Mouse (Mus musculus) G1E (cell line): ENCODE data around the gene Pop5. TPM values are rescaled to one million over a fixed set of nuclear protein-coding genes. Genes with fewer than 3 reads are reported as not detected.

ENCODE experiments used
- ATAC-seq: 2 replicates; pipeline ENCODE4 v1.8.0; 2016; ENCODE audit warnings: mild to moderate bottlenecking; ENCODE audit not compliant: insufficient number of reproducible peaks, poor library complexity, low FRiP score, severe bottlenecking; ENCODE audit errors: extremely low read depth
- DNase-seq: peaks from one replicate; pipeline ENCODE4 v3.0.0; 2012; ENCODE audit warnings: low spot score
- H3K27me3 ChIP-seq: 2 replicates; pipeline ENCODE4 v1.6.1; 2012; ENCODE audit warnings: mild to moderate bottlenecking, low read length, inconsistent platforms; ENCODE audit not compliant: insufficient read depth
- H3K36me3 ChIP-seq: replicated peaks from 2 replicates; pipeline ENCODE3; 2012; ENCODE audit warnings: mild to moderate bottlenecking, inconsistent platforms
- H3K4me1 ChIP-seq: 2 replicates; pipeline ENCODE4 v1.6.1; 2012; ENCODE audit warnings: low read depth, low read length, inconsistent platforms, mixed read lengths; ENCODE audit not compliant: insufficient read depth
- H3K4me3 ChIP-seq: 2 replicates; pipeline ENCODE4 v1.5.1; 2012; ENCODE audit warnings: low read depth, mild to moderate bottlenecking, inconsistent platforms, low read length, moderate library complexity, mixed read lengths
- H3K9me3 ChIP-seq: replicated peaks from 2 replicates; pipeline ENCODE4 v1.6.1; 2012; ENCODE audit warnings: inconsistent platforms
- CTCF ChIP-seq: IDR thresholded peaks from 2 replicates; pipeline ENCODE4 v1.5.1; 2012; ENCODE audit warnings: low read depth, low read length, inconsistent platforms, mixed read lengths
- GATA1 ChIP-seq: IDR thresholded peaks from 2 replicates; pipeline ENCODE4 v1.6.1; 2012; ENCODE audit warnings: borderline replicate concordance, low read length, inconsistent platforms, mixed read lengths
- GATA2 ChIP-seq: IDR thresholded peaks from 2 replicates; pipeline ENCODE4 v1.6.1; 2012; ENCODE audit warnings: low read depth, low read length, inconsistent platforms, borderline replicate concordance
- POLR2AphosphoS5 ChIP-seq: IDR thresholded peaks from 2 replicates; pipeline ENCODE4 v1.6.1; 2012; ENCODE audit warnings: low read depth, low read length, inconsistent platforms; ENCODE audit not compliant: insufficient replicate concordance
- TAL1 ChIP-seq: conservative IDR thresholded peaks from 2 replicates; pipeline ENCODE4 v1.6.1; 2012; ENCODE audit warnings: low read depth, low read length, inconsistent platforms, mixed read lengths
- polyA plus RNA-seq: library from polyadenylated mRNA; stranded (reverse); fragments of >175 nt; gene quantifications from 2 replicates; pipeline ENCODE4 v1.2.3, GENCODE M21; 2012
- total RNA-seq, 2 experiments: library from RNA; stranded (forward) in 1 of 2; stranded (reverse) in 1 of 2; fragments of 200-1000 nt in 1 of 2; fragments of >200 nt in 1 of 2; fragmentation: Nextera tagmentation in 1 of 2; gene quantifications; 2 replicates each; pipeline ENCODE4 v1.2.3; 2014 to 2017

Pop5 gene
- total and polyA plus RNA-seq, 3 experiments: 18.6 to 61.2 (median 24.2) TPM

GRCm38 (mm10) chr5:115222485-115222884, 13.2 kb upstream of the Pop5 start:
- DNase-seq (no peak), ATAC-seq (no peak)
- H3K4me1 ChIP-seq: no peaks in the 10 kb centered on the region; the same call in 1 of the 2 replicates
- H3K36me3 ChIP-seq: no peaks in the 10 kb centered on the region
- TF ChIP-seq CTCF (peak; percentile 23; the same call in 1 of the 2 replicates), GATA1 (no peak)
- no peak overlapping the region for H3K4me3 ChIP-seq
- H3K27me3 ChIP-seq: peaks cover 35% of the 10 kb centered on the region
- peaks cover 13% of the 10 kb centered on the region for H3K9me3 ChIP-seq

- DNase-seq (no peak), ATAC-seq (no peak)
- H3K4me3 ChIP-seq: no peak overlapping the region
- peaks cover 20% of the 10 kb centered on the region for H3K4me1 ChIP-seq
- no peaks in the 10 kb centered on the region for H3K36me3 ChIP-seq
- H3K27me3 ChIP-seq: peaks cover 43% of the 10 kb centered on the region
- 0 out of 2 replicates have a peak, but pooled peaks cover 3% of the 10 kb centered on the region for H3K9me3 ChIP-seq
- TF ChIP-seq CTCF: no peak
- no peak for TF ChIP-seq POLR2AphosphoS5
- no peak for TF ChIP-seq GATA2
- TF ChIP-seq TAL1: no peak
- no peak for TF ChIP-seq GATA1
These were observed 4.6 kb upstream of the Pop5 start for GRCm38 (mm10) chr5:115230830-115231551.

- no peak for TF ChIP-seq TAL1
- no peak for TF ChIP-seq CTCF
- TF ChIP-seq POLR2AphosphoS5: no peak
- TF ChIP-seq GATA2: no peak
- TF ChIP-seq GATA1: no peak
- ATAC-seq (no peak), DNase-seq (no peak)
- Histone ChIP-seq H3K4me3 (no peak overlapping the region), H3K4me1 (peaks cover 20% of the 10 kb centered on the region), H3K9me3 (0 out of 2 replicates have a peak, but pooled peaks cover 3% of the 10 kb centered on the region), H3K36me3 (no peaks in the 10 kb centered on the region), H3K27me3 (peaks cover 41% of the 10 kb centered on the region)
These were observed 4.0 kb upstream of the Pop5 start for GRCm38 (mm10) chr5:115231552-115232120.

DNA sequence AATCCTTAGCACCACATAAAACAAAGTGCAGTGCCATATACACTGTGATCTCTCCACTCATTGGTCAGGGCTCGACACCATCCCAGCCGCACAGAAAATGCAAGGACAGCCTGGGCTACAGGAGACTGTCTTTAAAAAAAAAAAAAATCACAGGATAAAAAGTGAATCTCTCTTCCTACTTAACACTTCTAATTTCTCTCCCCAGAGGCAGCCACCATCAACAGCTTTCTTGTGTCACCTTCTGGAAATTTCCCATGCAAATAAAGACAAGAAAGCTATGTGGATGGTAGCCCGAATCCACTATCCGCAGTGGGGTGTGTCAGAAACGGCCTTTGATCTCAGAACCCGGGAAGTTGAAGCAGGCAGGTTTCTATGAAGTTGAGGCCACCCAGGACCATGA, 3.1 kb upstream of the Pop5 start:
- Histone ChIP-seq H3K4me1 (peaks cover 22% of the 10 kb centered on the region), H3K36me3 (no peaks in the 10 kb centered on the region), H3K9me3 (0 out of 2 replicates have a peak, but pooled peaks cover 3% of the 10 kb centered on the region), H3K4me3 (no peak overlapping the region), H3K27me3 (peaks cover 38% of the 10 kb centered on the region)
- TF ChIP-seq POLR2AphosphoS5 (no peak), CTCF (no peak), GATA2 (no peak), GATA1 (no peak), TAL1 (no peak)
- no peak for DNase-seq
- ATAC-seq: no peak

DNA sequence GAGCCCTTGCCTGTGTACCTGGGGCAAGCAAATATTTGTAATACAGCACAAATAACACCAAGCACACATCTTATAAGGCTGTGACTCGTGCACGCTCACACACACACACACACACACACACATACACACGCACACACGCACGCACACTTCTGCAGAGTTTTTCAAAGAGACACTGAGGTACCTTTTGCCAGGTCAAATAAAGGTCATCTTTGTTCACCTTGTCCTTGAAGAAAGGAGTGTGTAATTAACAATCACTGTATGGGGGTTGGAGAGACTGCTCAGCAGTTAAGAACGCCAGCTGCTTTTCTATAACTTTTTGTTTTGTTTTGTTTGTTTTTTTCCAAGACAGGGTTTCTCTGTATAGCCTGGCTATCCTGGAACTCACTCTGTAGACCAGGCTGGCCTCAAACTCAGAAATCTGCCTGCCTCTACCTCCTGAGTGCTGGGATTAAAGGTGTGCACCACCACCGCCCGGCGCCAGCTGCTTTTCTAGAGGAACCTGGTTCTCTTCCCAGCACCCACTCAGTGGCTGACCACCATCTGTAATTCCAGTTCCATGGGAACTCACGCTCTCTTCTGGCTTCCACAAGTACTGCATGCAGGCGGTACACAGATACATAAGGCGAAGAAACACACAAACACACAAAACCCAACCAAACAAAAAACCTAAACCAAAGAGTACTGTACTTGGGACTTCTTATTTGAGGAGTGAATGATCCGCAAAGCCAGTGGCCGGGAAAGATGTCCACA, 2.4 kb upstream of the Pop5 start:
- TF ChIP-seq GATA2 (no peak), GATA1 (no peak), POLR2AphosphoS5 (no peak), CTCF (no peak), TAL1 (no peak)
- DNase-seq (no peak), ATAC-seq (no peak)
- Histone ChIP-seq H3K9me3 (0 out of 2 replicates have a peak, but pooled peaks cover 3% of the 10 kb centered on the region), H3K4me1 (peaks cover 29% of the 10 kb centered on the region), H3K4me3 (no peak overlapping the region), H3K36me3 (no peaks in the 10 kb centered on the region), H3K27me3 (peaks cover 32% of the 10 kb centered on the region)

DNA sequence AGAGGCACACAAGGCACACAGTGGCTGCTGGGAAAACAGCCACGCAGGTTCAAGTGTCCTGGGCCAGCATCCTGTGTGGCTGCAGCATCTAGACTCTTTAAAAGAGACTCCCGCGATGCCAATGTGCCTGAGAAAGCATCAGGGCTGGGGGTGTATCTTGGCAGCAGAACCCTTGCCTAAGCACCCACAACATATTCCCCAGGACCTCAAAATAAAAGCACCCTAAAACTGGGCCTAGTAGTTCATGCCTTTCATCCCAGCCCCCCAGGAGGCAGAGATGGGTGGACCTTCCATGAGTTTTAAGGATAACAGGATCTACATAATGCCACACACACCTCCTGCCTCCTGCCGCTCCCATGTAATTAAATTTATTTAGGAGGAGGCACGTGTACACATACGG, 1.1 kb upstream of the Pop5 start:
- no peak for ATAC-seq
- Histone ChIP-seq H3K4me3 (no peak overlapping the region), H3K27me3 (peaks cover 32% of the 10 kb centered on the region), H3K36me3 (peaks cover 3% of the 10 kb centered on the region), H3K4me1 (peaks cover 39% of the 10 kb centered on the region), H3K9me3 (0 out of 2 replicates have a peak, but pooled peaks cover 3% of the 10 kb centered on the region)
- TF ChIP-seq GATA2 (no peak), TAL1 (no peak), CTCF (no peak), GATA1 (no peak), POLR2AphosphoS5 (no peak)
- no peak for DNase-seq
